Mouse (Mus musculus) heart, adult 8-10 months (tissue): Measurements from ENCODE around the gene Apeh. TPM values are rescaled to one million over a fixed set of nuclear protein-coding genes. Genes with fewer than 3 reads are reported as not detected.
"Not testable (repeated sequence)": the region's sequence is repeated elsewhere in the genome, so short reads cannot be mapped to it uniquely, and the experiment has no call there.

Source experiments
- DNase-seq: peaks from one replicate; pipeline ENCODE4 v3.0.0; 2022; ENCODE audit warnings: low spot score
- total RNA-seq, 4 experiments: library from RNA; stranded (reverse); gene quantifications; 2 replicates each; pipeline ENCODE4 v1.2.4; 2022

Apeh gene
- 10 to 100 TPM; 38.5 to 49.0 (median 44.9) TPM for total RNA-seq

DNA sequence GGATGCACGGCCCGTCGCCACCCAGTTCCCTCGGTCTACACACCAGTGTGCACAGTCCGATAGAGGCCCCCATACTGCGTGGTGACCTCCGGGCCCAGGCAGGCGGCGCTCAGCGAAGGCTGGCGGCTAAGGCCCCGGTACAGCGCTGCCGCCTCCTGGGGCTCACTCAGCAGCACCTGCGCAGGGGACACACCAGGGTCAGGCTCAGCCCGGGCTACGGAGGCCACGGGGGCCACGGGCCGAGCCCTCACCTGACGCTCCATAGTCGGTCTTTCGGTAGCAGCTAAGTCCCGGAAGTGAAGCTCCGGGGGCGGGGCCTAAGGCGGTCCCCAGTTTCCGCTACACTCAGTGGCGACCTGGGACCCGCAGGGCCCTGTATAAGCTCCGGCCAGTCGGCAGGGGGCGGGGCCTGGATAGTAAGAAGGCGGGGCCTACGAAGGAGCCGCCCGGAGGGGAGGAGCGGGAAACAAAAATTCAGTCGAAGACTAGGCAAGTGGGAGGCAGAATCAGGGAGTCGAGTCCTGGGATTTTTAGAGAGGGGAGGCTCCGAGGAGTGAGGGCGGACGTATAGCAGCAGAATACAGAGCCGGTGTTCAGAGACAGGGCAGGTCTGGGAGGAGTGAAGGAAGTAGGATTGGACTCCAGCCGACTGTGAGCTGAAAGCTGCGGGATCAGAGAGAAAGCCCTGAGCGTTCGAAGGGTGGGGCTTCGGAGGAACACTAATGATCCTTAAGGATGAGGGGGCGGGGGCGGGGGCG is at the start of gene Apeh:
Gene Apeh, minus strand, starts transcription at position 423 of the 758 bp plus-strand sequence.
- DNase-seq = peak; percentile 94

DNA sequence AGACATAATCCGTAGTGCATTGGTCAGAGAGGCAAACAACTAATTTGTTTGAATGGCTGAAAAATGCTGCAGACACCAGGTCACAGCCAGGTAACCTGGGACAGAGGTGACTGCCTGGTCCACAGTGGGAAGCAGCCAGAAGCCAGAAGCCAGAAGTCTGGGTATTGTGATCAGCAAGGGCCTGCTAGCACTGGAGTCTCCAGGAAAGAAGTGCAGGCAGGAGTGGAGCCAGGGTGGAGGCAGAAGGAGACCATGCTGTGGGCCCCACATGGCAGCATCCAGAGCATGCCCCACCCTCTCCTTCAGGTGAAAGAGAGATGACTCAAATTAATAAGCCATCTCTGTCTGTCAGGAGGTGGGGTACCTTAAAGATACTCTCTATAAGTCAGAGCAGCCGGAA is 49.1 kb upstream of the Apeh start:
- DNase-seq = no peak

DNA sequence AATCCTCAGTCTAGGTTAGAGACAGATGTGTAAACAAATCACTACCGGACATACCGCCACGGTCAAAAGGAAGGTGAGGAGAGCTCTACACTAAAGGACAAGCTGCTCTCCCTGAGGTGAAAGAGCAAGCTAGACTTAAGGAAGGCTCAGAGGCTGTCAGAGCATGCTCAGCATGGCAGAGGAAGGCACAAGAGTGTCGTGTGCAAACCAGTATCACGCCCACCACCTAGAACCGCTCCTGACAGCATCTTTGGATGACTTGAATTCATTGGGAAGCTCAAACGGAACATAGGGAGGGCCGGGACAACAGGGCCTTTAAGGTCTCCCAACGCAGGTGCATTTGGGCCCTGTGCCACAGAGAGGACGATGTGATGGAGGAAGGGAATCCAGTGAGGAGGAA is 47.0 kb upstream of the Apeh start:
- no peak for DNase-seq

DNA sequence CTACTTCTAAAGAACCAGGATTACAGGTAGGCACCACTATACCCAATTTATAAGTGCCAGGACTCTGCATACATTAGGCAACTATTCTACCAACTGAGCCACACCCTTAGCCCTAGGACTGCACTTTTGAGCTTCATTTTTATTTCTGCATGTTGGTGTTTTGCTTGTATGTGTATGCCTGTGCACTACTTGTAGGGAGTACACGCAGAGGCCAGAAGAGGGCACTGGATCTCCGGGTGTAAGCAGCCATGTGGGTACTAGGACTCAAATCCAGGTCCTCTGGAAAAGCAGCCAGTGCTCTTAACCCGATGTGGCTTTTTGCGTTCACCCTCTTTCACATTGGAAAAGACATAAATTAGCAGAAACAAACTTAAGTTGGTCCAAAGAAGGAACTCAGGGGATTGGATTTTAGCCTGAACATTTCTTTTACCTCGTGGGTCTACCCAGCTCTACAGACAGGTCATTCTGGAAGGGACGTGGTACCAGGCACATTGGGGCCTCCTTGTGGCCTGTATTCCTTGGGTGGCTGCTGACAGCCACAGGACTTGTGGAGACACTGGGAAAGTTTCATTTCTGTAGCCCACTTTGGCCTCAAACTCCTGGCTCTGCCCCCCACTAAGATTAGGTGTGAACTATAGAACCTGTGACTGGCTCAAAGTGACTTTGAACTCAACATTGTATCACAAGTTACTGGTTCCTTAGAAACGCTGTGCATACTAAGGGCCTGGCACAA is 45.7 kb upstream of the Apeh start:
- DNase-seq = no peak

DNA sequence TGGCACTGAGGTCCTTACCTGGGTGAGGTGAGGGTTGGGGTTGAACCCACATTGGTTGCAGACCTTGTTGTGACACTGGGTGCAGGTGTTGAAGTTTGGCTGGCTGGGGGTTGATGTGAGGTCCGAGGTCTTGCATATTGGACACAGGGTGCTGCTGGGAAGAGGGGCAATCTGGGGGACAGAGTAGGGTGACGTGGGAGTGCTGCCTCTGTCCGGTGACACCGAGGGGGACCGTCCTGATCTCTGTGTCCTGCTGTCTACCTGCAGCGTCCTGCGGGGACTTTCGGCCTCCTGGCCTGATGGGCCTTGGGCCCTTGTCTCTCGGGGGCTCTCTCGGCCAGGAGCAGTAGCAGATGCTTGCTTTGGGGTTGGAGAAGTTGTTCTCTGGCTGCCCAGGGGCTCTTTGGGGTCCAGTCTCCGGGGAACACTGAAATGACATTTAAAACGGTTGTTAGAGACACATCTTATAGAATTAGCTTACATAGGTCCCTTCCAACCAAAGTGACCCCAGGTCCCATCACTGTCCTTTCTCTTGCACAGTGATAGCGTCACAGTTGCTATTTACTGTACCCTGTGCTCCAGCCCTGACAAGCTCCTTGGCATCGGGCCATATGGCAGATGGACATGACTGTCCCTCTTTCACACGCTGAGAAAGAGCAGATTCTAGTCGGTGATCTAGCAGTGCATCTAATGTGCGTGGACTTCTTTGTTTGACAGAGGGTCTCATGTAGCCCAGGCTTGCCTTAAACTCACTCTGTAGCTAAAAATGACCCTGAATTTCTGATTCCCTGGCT is 45.0 kb upstream of the Apeh start:
- DNase-seq = no peak

DNA sequence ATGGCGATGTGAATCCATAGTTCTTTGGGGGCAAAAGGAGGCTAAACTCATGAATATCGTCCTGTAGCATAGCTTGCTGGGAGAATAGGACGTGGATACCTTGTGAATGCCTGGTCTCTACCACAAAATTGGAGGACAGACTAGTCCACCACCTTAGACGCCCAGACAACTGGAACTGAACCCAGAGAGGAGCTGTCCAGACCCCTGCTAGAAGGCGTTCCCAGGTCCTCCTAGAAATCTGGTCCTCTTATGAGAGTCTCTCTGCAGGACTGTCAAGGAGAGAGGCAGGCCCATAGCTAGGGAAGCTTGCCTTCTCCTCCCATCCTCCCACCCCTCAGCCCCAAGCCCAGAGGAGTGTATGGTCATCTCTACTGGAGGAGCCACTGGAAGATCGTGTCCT is 43.7 kb upstream of the Apeh start:
- DNase-seq = no peak

DNA sequence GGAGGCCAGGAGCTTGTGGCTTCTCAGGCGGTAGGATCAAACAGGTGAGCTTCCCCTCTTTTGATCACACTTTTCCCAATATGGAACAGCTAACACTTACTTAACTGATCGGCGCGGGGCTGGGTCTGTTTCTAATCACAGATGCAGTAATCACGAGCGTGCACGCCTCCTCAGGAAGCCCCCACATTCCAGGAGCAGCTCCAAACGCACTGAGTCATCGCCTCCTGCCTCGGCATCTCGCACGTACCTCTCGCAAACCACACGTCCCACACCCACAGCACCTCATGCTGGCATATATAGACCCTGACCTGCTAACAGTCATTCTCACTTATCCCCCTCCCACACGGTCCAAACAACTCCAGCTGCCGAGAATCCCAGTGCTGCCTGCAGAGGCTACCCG is 43.1 kb upstream of the Apeh start:
- no peak for DNase-seq

DNA sequence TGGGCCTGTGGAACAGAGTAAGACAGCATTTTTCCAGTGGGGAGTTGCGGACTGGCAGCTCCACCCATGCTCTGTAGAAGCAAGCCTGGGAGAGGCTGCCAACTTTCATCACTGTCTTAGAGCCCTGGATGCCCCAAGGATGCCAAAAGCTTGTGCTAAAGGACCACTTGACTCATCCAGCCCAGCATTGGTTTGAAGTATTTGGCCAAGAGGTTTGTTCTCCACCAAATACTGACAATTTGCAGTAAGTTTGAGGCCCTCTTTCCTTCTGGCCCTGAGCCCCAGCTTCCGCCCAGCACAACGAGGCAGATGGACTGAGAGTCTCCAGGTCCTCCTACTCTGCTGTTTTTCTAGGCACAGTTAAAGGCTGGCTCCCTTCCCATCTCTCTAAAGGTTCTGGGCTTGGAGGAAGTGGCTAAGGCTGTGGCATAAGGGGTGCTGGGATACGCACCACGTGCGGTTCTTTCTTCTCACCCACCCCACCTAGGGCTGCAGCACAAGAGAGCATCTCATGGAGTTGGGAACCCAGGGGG is 42.6 kb upstream of the Apeh start:
- peak; percentile 21 for DNase-seq

DNA sequence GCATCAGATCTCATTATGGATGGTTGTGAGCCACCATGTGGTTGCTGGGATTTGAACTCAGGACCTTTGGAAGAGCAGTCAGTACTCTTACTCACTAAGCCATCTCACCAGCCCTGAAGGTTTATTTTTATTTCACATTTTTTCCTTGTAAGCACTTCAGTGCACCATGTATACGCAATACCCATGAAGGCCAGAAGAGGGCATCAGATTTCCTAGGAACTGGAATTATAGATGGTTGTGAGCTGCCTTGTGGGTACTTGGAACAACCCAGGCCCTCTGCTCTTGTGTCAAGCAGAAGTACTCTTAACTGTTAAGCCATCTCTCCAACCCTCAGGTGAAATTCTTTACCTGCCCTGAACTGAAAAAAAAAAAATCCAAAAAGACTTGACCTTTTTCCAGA is 41.8 kb upstream of the Apeh start:
- DNase-seq = no peak

DNA sequence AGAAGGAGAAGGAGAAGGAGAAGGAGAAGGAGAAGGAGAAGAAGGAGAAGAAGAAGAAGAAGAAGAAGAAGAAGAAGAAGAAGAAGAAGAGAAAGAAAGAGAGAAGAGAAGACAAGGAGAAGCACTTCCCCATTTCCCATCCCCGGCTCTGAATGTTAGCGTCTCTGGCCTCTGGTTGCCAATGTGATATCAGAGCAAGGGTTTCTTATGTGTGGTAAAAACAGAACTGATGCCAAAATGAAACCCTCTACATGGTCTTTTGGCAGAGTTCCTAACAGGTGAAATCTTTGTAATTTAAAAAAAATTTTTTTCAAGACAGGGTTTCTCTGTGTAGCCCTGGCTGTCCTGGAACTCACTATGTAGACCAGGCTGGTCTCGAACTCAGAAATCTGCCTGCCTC is 41.3 kb upstream of the Apeh start:
- not testable (repeated sequence) for DNase-seq

DNA sequence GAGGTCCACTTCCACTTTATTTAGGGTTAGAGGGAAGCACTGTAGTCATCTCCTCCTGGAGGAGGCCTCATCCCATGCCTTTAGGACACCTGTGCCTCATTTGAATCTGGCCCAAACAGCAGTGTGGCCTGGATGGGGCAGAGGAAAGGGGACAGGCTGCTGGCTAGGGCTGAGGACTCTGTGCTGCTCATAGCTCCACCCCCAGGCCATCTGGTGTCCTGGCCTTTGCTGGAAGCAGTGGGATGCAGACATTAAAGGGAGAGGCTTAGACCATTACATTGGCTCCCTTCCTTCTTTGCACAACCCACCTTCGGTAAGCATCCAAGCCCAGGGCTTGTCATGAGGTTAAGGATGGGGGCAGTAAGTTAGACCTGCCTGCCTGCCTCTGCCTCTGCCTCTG is 39.1 kb upstream of the Apeh start:
- DNase-seq = no peak

DNA sequence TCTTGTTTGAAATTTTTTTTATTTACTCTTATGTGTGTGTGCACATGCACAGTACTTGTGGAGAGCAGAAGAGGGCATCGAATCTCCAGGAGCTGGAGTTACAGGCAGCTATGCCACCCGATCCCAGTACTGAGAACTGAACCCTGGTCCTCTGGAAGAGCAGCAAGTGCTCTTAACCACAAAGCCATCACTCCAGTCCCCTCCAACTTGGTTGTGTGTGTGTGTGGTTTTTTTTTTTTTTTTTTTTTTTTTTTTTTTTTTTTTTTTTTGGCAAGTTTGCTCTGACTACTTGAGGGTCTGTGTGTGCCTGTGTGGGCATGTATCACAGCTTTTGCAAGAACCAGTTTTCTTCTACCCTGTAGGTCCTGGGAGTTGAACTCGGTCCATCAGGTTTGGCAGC is 38.0 kb upstream of the Apeh start:
- no peak for DNase-seq

DNA sequence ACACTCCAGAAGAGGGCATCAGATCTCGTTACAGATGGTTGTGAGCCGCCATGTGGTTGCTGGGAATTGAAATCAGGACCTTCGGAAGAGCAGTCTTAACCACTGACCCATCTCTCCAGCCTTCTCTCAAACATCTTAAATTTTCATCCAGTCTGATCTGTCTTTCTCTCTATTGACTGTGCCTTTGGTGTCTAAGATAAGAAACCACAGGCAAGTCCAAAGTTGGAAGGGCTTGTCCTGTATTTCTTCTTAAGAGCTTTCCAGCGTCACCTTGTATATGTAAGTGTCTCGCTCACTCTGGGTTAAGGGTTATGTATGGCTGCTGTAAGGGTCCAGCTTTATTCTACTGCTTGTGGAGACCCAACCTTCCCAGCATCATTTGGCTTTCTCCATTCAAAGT is 37.1 kb upstream of the Apeh start:
- no peak for DNase-seq

DNA sequence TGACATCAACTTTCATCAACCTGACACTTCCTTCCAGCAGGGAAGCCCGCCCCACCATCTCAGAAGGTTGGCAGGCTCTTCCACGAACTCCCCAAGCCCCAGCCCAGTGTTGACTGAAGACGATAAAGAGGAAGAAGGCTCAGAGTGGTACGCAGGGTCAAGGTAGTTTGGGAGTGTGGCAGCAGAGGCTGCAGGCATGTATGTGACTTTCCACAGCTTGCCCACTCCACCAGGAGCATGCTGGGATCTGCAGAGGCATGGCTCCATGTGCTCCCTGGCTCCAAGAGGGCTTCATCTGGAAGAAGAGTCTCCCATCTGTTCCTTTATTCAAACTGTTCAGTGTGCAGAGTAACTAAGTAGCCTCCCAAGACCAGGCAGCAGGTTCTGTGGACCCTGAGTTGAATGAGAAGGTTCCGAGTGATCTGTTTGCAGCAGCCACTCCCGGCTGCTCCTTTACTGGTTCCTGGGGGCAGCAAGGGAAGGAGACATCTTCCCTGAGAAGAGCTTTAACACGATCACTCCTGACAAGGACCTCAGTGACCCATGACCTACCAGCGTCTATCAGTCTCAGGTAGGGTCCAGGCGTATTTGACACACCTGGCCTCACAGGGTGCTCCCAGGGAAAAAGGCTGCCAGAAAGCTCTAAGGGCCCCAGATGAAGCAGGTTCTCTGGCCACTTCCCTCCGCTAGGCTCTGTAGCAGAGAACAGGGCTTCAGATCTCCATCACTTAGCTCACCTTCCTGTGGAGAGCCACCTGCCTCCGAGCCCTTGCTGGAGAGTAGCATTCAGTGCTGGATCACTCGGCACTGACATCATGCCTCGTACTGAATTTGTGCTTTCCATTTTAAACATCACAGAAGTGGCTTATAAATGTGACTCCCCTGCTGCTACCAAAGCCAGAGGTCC is 34.9 kb upstream of the Apeh start:
- no peak for DNase-seq

DNA sequence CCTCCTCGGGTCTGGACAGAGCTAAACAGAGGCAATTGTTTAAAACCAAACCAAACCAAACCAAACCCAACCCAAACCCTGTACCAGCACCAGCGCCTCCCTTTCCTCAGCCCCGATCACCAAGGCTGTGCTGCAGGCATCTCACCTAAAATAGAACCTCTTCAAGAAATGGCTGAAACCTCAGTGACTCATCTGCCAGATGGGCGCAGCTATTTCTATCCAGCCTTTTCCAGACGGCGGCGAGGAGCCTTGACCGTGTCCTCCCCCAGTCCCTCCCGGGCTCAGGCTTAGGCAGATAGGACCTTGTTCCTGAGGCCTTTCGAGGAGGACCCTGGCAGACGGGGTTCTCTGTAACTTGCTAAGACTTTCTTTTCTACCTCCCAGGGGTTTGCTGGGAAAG is 33.8 kb upstream of the Apeh start:
- no peak for DNase-seq

DNA sequence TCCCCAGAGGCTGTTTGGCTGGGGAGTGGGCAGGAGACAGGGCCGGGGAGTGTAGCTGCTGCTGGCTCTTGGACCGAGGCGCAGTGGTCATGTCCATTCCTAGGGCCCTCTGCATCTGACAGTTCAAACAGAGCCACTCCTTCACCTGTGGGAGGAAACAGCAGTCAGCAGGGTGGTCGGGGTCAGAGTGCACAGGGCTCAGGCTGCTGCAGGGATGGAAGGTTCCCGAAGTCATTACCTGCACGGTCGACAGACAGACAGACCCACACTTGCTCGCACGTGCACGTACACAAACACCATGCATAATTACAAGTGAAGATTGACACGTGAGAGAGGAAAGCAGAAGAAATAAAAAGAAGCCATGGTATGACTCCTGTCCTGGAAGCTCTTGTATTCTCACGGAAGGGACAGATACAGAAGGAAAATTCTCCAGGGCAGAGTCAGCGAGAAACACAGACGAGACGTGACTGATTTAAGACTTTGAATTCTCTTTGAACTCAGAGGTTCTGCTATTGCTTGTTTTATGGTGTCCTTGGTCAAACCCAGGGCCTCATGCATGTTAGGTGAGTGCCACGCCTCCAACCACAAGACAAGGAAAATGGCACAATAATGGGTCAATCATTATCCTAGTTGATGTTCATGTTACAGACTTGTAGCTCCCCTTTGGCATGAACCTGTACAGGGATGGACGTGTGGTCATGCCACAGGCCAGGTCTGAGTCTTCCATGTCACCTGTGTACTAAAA is 32.2 kb upstream of the Apeh start:
- no peak for DNase-seq

DNA sequence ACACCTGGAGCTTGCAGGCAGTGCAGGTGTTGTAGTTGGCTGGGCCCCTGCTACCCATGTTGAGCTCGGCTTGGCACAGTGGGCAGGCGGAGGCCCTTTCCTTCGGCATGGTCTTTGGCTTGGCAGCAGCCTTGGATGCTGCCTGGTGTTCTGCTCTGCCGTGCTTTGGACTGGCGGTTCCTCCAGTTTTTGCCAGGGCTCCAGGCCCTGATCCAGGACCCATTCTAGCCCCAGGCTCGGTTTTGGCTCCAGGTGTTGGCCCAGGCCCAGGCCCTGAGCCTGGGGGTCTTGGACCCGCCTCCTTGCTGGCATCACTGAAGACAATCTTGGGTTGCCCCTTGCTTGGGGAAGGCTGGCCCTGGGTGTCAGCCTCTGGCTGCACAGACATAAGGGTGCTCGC is 31.3 kb upstream of the Apeh start:
- DNase-seq = no peak

DNA sequence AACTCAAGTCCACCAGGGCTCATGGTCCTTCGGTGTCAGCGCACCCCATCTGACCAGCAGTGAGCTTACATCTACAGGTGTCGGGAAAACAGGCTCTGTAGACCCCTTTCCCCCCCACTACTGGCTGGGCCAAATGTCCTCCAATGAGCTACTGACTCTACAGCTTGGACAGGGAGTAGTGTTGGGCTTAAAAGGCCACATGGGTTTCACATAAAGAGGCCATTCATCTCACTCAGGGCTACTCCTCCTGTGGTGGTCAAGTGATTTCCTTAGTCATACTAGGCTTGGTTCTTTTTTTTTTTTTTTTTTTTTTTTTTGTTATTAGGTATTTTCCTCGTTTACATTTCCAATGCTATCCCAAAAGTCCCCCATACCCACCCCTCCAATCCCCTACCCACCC is 29.5 kb upstream of the Apeh start:
- DNase-seq = no peak

DNA sequence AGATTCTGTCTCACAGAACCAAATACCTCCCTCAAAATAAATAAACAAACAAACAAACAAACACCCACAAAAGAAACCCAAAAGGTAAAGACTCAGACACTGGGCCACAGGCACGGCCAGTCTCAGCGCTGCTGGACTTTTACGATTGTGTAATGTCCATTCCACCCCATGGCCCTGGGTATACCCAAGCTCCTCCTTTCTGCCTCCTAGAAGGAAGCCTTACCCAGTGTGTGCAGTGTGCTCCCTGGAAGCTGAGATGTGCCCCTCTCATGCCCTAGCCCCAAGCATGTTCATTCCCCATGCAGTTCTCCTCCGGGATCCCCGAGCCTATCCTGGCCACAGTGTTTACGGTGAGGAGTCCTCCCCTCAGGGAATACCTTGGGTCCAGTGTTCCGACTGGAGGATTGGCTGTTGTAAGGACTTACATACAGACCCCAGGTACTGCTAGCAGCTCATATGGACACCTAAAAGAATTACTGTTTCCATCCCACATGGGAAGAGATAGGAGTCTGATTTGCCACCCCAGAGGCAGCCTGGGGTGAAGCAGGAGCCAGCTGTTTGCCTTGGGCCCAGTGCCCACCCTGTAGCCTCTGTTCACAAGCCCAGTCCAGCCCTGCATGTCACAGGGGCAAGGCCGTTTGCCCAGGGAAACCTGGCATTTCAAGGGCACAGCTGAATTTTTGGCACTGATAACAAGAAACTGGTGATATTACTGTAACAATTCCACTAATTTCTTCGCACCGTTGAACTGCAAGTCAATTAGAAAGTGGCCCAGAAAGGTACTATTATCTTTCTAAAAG is 27.0 kb upstream of the Apeh start:
- no peak for DNase-seq

DNA sequence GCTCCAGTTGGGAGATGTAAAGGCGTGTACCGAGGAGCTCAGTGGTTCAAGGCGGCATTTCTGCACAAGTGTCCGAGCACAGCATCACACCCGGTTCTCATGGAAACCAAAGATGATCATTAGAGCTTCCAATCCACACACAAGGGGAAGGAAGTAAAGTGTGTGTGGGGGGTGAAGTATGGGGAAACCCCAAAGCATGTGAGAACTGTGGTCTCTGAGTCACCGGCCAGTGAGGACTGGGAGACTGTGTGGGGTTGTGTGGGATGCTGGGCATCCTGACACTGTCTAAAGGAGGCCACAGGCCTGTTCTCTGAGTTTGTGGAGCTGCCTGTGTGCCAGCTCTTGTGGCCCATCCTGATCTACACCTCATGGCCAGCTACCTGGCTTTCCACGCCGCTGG is 26.3 kb upstream of the Apeh start:
- DNase-seq = no peak
